ENCODE assay signal across 8 mouse cellular contexts in the genomic region with DNA sequence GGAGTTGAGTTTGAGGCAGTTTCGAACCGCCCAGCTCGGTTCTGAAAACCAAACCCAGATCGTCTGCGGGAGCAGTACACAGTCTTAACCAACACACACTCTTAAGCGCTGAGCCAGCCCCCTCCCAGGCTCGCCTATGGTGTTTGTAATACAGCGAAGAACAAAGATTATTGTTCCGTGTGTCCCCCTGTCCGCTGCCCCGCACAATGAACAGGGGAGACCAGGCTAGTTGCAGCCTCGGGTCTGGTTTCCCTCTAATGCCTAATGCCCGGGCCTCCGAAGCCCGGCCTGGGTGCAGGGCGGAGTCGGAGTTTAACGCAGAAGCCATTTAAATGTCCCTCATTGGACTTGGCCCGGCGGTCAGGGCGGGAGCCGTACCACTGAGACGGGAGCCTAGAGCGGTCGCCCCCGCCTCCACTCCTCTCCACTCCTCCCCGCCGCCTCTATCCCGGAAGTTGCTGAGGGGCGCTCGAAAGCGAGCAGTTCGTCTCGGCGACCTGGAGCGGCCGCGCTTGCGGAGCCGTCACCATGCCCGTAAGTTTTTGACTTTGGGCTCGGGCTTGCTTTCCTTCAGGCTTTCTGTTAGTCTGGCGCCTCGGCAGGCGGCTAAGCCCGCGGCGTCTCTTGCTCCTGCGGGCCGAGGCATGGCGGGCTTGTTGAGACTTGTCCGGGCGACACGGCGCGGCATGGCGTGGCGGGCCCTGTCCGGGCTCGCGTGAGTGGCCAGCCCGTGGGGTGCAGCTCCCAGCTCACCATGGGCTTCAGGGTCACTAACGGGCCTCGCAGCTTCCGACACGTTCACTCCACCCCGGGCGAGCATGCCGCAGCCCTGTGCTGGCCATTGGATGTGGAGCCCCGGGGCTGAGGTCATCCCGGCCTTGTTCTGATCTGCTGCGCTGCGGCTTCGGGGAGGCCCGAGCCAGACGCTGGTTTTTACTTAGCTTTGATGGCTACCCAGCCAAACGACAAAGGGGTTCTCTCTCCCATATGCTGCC. TPM values are rescaled to one million over a fixed set of nuclear protein-coding genes. Genes with fewer than 3 reads are reported as not detected.
DNase-seq lines count a peak whose midpoint lies in the region; ATAC-seq lines count a peak whose summit lies in the region.

Rps27l (plus strand) TSS at position 440 of the 995 bp plus-strand sequence.

- H3K27me3 ChIP-seq in hindbrain, embryonic 16.5 days (replicated peaks; ENCODE audit: control insufficient read depth, insufficient read depth, low read length): no peaks in the 10 kb centered on the region

- no peaks in the 10 kb centered on the region for H3K9me3 ChIP-seq in hindbrain, embryonic 16.5 days (ENCODE audit: control insufficient read depth, low read length)

- peak; percentile 99 for ATAC-seq in hindbrain, embryonic 16.5 days

- H3K27ac ChIP-seq in hindbrain, embryonic 16.5 days (ENCODE audit: low read depth, low read length): peak within 1 kb of the TSS; percentile 84
- peak within 1 kb of the TSS; percentile 77 for H3K27ac ChIP-seq in macrophage

- H3K4me1 ChIP-seq in hindbrain, embryonic 16.5 days (ENCODE audit: control insufficient read depth, insufficient read depth, low read depth, low read length): peaks cover 3% of the 10 kb centered on the region

- peak within 1 kb of the TSS; percentile 87 for H3K4me2 ChIP-seq in hindbrain, embryonic 16.5 days (ENCODE audit: low read length)

- under 1% methylated on average over 77 of the region's 77 CpGs for WGBS in hindbrain, embryonic 16.5 days
- WGBS in macrophage (ENCODE audit: missing documents): under 1% methylated on average over 74 of the region's 77 CpGs

- H3K79me2 ChIP-seq in macrophage (ENCODE audit: inconsistent target): peaks cover 20% of the 10 kb centered on the region

- peak; percentile 78 for DNase-seq in WW6 (ENCODE audit: low read depth, low spot score)
- DNase-seq in cerebellum, postnatal 4 days (ENCODE audit: low spot score in 2 of 2): peak; percentile 83 to 90
- DNase-seq in gastrocnemius, adult 18-20 months (ENCODE audit: low spot score): peak; percentile 94
- DNase-seq in left cerebral cortex, adult 18-20 months (ENCODE audit: low spot score in 2 of 2): peak; percentile 89 to 91
- DNase-seq in right cerebral cortex, adult 18-20 months: peak; percentile 94
- DNase-seq in urinary bladder, postnatal 10 days (ENCODE audit: low spot score): peak; percentile 76

- H3K4me3 ChIP-seq in hindbrain, embryonic 16.5 days (ENCODE audit: low read length): peak within 1 kb of the TSS; percentile 87
- peak within 1 kb of the TSS; percentile 83 for H3K4me3 ChIP-seq in macrophage (ENCODE audit: inconsistent target)

- H3K36me3 ChIP-seq in hindbrain, embryonic 16.5 days (ENCODE audit: control insufficient read depth, insufficient read depth, low read length): no peaks in the 10 kb centered on the region
- H3K36me3 ChIP-seq in macrophage (ENCODE audit: inconsistent target): peaks cover 11% of the 10 kb centered on the region; the same call in 1 of the 2 replicates

- peak within 1 kb of the TSS; percentile 89 for H3K9ac ChIP-seq in hindbrain, embryonic 16.5 days (ENCODE audit: low read depth, low read length)

RNA-seq across cellular contexts. Expression of gene Rps27l, which starts in this region (rescaled TPM):
- 100 to 1,000 TPM; 218 to 220 TPM for total RNA-seq in gastrocnemius, adult 18-20 months (2021)
- polyA plus RNA-seq in hindbrain, embryonic 16.5 days (2015; fragmentation: Nextera tagmentation; extraction: Ambion mirVana): 204 and 212 TPM in 2 replicates
- total RNA-seq in left cerebral cortex, adult 18-20 months (2021): 10 to 100 TPM; 34.6 to 37.2 TPM
- 10 to 100 TPM in 11 of 26 experiments, 1 to 10 TPM in 15; 2.9 to 55.4 (median 8.2) TPM for total RNA-seq in macrophage (2018; cell fraction: chromatin; rRNA removed)
- total RNA-seq in macrophage (2018; cell fraction: cytosol; rRNA removed): 100 to 1,000 TPM; 179 to 384 (median 241) TPM
- total RNA-seq in macrophage (2018; cell fraction: nucleus; rRNA removed): 10 to 100 TPM; 10.3 to 61.2 (median 24.7) TPM
- polyA plus RNA-seq in macrophage (2018): 167 to 496 TPM (median 309 TPM) in 3 replicates

Comparison
In these comparisons a context has a peak if more than half of its experiments do, and no peak if none do; other contexts are left out.
1. Peak in every context shown above with its lines: DNase-seq, ATAC-seq, H3K4me3 ChIP-seq and H3K27ac ChIP-seq.
2. RNA of gene Rps27l (total RNA-seq): 218 to 220 TPM in gastrocnemius, adult 18-20 months; 34.6 to 37.2 TPM in left cerebral cortex, adult 18-20 months; every median in the first group is over 4 times any median in the second.